Comparison of ENCODE assay signal across 9 mouse cellular contexts in the genomic region with DNA sequence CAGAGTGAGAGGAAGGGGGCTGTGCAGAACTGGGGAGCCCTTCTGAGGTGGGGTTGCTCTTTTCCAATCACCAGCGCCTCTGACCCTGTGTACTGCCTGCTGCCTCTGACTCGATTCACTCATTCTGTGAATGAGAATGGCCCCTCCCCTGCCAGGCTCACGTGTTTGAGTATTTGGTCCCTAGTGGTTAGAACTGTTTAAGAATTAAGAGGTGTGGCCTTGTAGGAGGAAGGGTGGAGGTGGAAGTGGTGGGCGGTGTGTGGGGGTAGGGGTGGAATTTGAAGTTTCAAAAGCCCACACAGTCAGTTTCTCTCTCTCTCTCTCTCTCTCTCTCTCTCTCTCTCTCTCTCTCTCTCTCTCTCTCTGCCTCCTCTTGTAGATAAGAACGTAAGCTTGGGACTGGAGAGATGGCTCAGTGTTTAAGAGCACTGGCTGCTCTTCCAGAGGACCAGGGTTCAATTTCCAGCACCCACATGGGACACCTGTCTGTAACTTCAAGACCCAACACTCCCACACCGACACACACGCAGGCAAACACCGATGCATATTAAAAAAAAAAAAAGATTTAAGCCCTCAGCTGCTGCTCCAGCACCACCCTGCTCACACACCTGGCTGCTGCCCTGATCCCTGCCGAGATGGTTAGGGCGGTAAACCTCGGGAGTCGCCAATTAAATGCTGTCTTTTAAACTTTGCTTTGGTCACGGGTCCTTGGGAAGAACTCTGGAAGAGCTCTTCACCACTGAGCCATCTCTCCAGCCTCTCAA. TPM values are rescaled to one million over a fixed set of nuclear protein-coding genes. Genes with fewer than 3 reads are reported as not detected.
DNase-seq lines count a peak whose midpoint lies in the region; ATAC-seq lines count a peak whose summit lies in the region.
"Had no signal": no experiment of that assay in that cellular context is flagged by ENCODE, and none has a peak within 500 bp of the region (broad histone marks: within the 10 kb centered on the region; RNA-seq: fewer than 3 reads in every experiment).

No protein-coding gene starts in this region.

- peak overlapping the region; percentile 72 for H3K9ac ChIP-seq in heart, embryonic 13.5 days
- peak overlapping the region; percentile 25; the same call in 1 of the 2 replicates for H3K9ac ChIP-seq in lung, embryonic 16.5 days (ENCODE audit: low read length)
- no peak overlapping the region for H3K9ac ChIP-seq in stomach, embryonic 15.5 days

- peak overlapping the region; percentile 77 for H3K27ac ChIP-seq in heart, embryonic 13.5 days (replicated peaks)
- H3K27ac ChIP-seq in lung, embryonic 16.5 days (ENCODE audit: low read length): no peak overlapping the region
- no peak overlapping the region for H3K27ac ChIP-seq in stomach, embryonic 15.5 days

- H3K36me3 ChIP-seq in heart, embryonic 13.5 days: no peaks in the 10 kb centered on the region
- H3K36me3 ChIP-seq in lung, embryonic 16.5 days (ENCODE audit: control insufficient read depth, insufficient read depth, low read length): no peaks in the 10 kb centered on the region
- no peaks in the 10 kb centered on the region for H3K36me3 ChIP-seq in stomach, embryonic 15.5 days

- no peaks in the 10 kb centered on the region; the same call in 1 of the 2 replicates for H3K9me3 ChIP-seq in heart, embryonic 13.5 days
- H3K9me3 ChIP-seq in lung, embryonic 16.5 days (ENCODE audit: control insufficient read depth, low read length): no peaks in the 10 kb centered on the region
- no peaks in the 10 kb centered on the region for H3K9me3 ChIP-seq in stomach, embryonic 15.5 days

- peak overlapping the region; percentile 5; the same call in 1 of the 2 replicates for H3K4me3 ChIP-seq in heart, embryonic 13.5 days
- no peak overlapping the region for H3K4me3 ChIP-seq in lung, embryonic 16.5 days (ENCODE audit: low read length)
- no peak overlapping the region for H3K4me3 ChIP-seq in stomach, embryonic 15.5 days (replicated peaks)

- WGBS in heart, embryonic 13.5 days: 18% methylated on average over 13 of the region's 13 CpGs
- 12% methylated on average over 13 of the region's 13 CpGs for WGBS in lung, embryonic 16.5 days
- WGBS in stomach, embryonic 15.5 days: 18% methylated on average over 13 of the region's 13 CpGs

- H3K27me3 ChIP-seq in heart, embryonic 13.5 days (replicated peaks): no peaks in the 10 kb centered on the region
- no peaks in the 10 kb centered on the region for H3K27me3 ChIP-seq in lung, embryonic 16.5 days (ENCODE audit: control insufficient read depth, insufficient read depth, low read depth, low read length)
- no peaks in the 10 kb centered on the region for H3K27me3 ChIP-seq in stomach, embryonic 15.5 days (replicated peaks)
- H3K27me3 ChIP-seq: Patski had no signal

- ATAC-seq in heart, embryonic 13.5 days (ENCODE audit: extremely low read depth, insufficient number of reproducible peaks, low FRiP score, low TSS enrichment): peak; percentile 22; the same call in 1 of the 2 replicates
- peak; percentile 78 for ATAC-seq in lung, embryonic 16.5 days (ENCODE audit: low read depth)
- ATAC-seq in stomach, embryonic 15.5 days (ENCODE audit: insufficient read depth, low FRiP score, low read depth): peak; percentile 68
- ATAC-seq in cerebellum, adult (ENCODE audit: insufficient number of reproducible peaks, low FRiP score, low TSS enrichment): no peak
- ATAC-seq: Patski had no signal

- H3K4me1 ChIP-seq in heart, embryonic 13.5 days: peaks cover 58% of the 10 kb centered on the region
- peaks cover 2% of the 10 kb centered on the region; the same call in 1 of the 2 replicates for H3K4me1 ChIP-seq in lung, embryonic 16.5 days (replicated peaks; ENCODE audit: control insufficient read depth, insufficient read depth, low read length)
- H3K4me1 ChIP-seq in stomach, embryonic 15.5 days: no peaks in the 10 kb centered on the region; the same call in 1 of the 2 replicates

- peak overlapping the region; percentile 51 for H3K4me2 ChIP-seq in heart, embryonic 13.5 days
- peak overlapping the region; percentile 36 for H3K4me2 ChIP-seq in lung, embryonic 16.5 days (ENCODE audit: low read depth, low read length)
- peak overlapping the region; percentile 40 for H3K4me2 ChIP-seq in stomach, embryonic 15.5 days

- DNase-seq in adrenal gland, postnatal 14 days: peak; percentile 53
- DNase-seq in adrenal gland, adult 18-20 months (ENCODE audit: low spot score in 2 of 2): no peak
- DNase-seq in NIH3T3 (ENCODE audit: low read depth): peak; percentile 46
- DNase-seq in urinary bladder, adult 2 months (ENCODE audit: low spot score): no peak

RNA-seq across cellular contexts. Expression of a gene that starts 35.4 kb away (rescaled TPM):
- total RNA-seq in adrenal gland, postnatal 14 days (2021): 0.15 TPM in 2 replicates
- not detected for total RNA-seq in adrenal gland, adult 18-20 months (2021)
- polyA plus RNA-seq in heart, embryonic 13.5 days (2015; fragmentation: Nextera tagmentation; extraction: Ambion mirVana): 0.70 and 0.84 TPM in 2 replicates
- 0.10 and 0.16 TPM in 2 replicates for polyA plus RNA-seq in lung, embryonic 16.5 days (2015; fragmentation: Nextera tagmentation; extraction: Ambion mirVana)
- polyA plus RNA-seq in stomach, embryonic 15.5 days (2015; fragmentation: Nextera tagmentation; extraction: Ambion mirVana): 0.30 and 0.41 TPM in 2 replicates
- polyA plus RNA-seq in urinary bladder, adult 2 months (2012; rRNA removed): not detected in 2 replicates
- polyA plus RNA-seq: Patski had no signal

Comparison
In these comparisons a context has a peak if more than half of its experiments do, and no peak if none do; other contexts are left out.
1. DNase-seq: peak in adrenal gland, postnatal 14 days (single experiment) and NIH3T3 (single experiment); none in adrenal gland, adult 18-20 months (0 of 2) and urinary bladder, adult 2 months (single experiment).
2. Peak in every context shown above with its lines, with median percentiles within 50 percentile points of each other: H3K4me2 ChIP-seq.